Mouse (Mus musculus): ENCODE data around the gene Gm17455. TPM values are rescaled to one million over a fixed set of nuclear protein-coding genes. Genes with fewer than 3 reads are reported as not detected.

The Gm17455 gene
- total and polyA plus RNA-seq, 2 experiments from 2014 or later, result 8.9 to 19.4 TPM

DNA sequence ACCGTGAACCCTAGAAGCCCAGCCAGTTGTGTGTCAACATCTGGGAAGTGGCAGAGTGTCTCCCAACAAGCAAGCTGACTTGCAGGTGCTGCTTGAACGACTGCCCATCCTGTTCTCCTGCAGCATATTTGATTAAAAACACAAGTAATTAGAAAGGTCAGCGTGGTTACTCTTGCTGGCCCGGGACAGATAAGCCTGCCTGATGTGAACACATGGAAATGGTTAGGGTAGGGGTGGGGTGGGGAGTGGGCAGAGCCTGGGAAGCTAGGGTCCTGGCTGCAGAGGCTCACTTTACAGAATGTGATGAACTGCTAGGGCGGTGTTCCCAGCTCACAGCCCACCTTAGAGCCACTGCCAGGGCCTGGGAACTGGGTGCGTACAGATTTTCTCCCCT, 26.0 kb upstream of the Gm17455 start:
- no peaks in the 10 kb centered on the region for H3K27me3 ChIP-seq (ENCODE audit: insufficient read depth, low read length)
- no peaks in the 10 kb centered on the region for H3K9me3 ChIP-seq (ENCODE audit: low read length)
- H3K4me3 ChIP-seq (ENCODE audit: low read length), result no peak overlapping the region
- H3K4me1 ChIP-seq (ENCODE audit: insufficient read depth, low read length), result no peaks in the 10 kb centered on the region
- WGBS, result 79% methylated on average over 6 of the region's 6 CpGs
- no peak overlapping the region for H3K27ac ChIP-seq
- DNase-seq (ENCODE audit: low spot score) (no peak), ATAC-seq (no peak)
- no peak for TF ChIP-seq CTCF (IDR thresholded peaks at IDR 0.05; ENCODE audit: low read depth)
- no peak overlapping the region for H3K4me2 ChIP-seq (ENCODE audit: low read depth, low read length)
- H3K36me3 ChIP-seq (ENCODE audit: insufficient read depth, low read length), result no peaks in the 10 kb centered on the region
- no peak overlapping the region for H3K9ac ChIP-seq (replicated peaks; ENCODE audit: low read length)

DNA sequence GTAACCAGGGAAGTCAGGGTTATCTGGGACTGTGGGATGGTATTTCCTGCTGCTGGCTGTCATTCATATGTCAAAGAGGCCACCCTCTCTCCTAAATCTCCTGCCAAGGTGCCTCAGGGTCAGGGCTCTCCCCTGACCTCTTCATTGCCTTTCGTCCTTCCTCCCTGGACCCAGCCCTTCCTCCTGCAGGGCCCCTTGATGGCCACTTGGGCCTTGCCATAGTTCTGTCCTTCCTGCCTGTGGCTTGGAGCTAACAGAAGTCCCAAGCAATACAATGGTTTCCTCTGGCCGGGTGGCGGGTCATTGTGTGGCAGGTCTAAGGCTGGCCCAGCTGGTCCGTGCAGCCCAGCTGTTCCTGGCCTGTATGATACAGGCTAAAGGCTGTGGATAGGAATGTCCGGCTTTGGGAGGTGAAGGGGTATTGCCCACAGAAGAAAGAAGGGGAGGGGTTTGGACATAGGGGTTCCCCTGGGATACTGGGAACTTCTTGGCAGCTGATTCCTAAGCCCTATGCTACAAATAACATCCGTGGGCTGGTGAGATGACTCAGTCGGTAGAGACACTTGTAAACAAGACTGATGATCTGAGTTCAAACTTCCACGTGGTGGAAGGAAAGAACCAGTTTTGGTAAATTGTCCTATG, 25.5 kb upstream of the Gm17455 start:
- Histone ChIP-seq H3K27ac (no peak overlapping the region), H3K9ac (replicated peaks; ENCODE audit: low read length) (no peak overlapping the region), H3K9me3 (ENCODE audit: low read length) (no peaks in the 10 kb centered on the region), H3K36me3 (ENCODE audit: insufficient read depth, low read length) (no peaks in the 10 kb centered on the region), H3K4me2 (ENCODE audit: low read depth, low read length) (no peak overlapping the region), H3K27me3 (ENCODE audit: insufficient read depth, low read length) (no peaks in the 10 kb centered on the region), H3K4me3 (ENCODE audit: low read length) (no peak overlapping the region), H3K4me1 (ENCODE audit: insufficient read depth, low read length) (no peaks in the 10 kb centered on the region)
- ATAC-seq (no peak), DNase-seq (ENCODE audit: low spot score) (no peak)
- 54% methylated on average over 8 of the region's 8 CpGs for WGBS
- no peak for TF ChIP-seq CTCF (IDR thresholded peaks at IDR 0.05; ENCODE audit: low read depth)

DNA sequence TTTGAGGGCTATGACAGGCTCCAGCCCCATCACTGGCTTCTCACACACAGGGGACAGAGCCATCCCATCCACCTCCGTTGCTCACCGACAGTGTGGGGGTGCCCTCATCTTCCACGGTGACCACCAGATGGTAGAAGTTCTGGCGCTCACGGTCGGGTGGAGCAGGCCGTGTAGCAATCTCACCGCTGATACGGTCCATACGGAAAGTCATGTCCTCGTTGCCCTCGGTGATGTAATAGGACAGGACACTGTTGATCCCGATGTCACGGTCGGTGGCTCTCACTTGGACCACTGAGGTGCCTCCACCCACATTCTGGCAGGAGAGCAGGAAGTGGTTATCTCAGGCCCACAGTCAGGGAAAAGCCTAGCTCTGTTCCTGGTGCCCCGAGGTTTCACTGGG, 22.8 kb upstream of the Gm17455 start:
- Histone ChIP-seq H3K36me3 (ENCODE audit: insufficient read depth, low read length) (no peaks in the 10 kb centered on the region), H3K9me3 (ENCODE audit: low read length) (no peaks in the 10 kb centered on the region), H3K27me3 (ENCODE audit: insufficient read depth, low read length) (no peaks in the 10 kb centered on the region), H3K4me1 (ENCODE audit: insufficient read depth, low read length) (no peaks in the 10 kb centered on the region), H3K9ac (replicated peaks; ENCODE audit: low read length) (no peak overlapping the region), H3K4me3 (ENCODE audit: low read length) (no peak overlapping the region), H3K27ac (no peak overlapping the region), H3K4me2 (ENCODE audit: low read depth, low read length) (no peak overlapping the region)
- 81% methylated on average over 16 of the region's 16 CpGs for WGBS
- ATAC-seq (no peak; the same call in 1 of the 2 replicates), DNase-seq (ENCODE audit: low spot score) (no peak)
- no peak for TF ChIP-seq CTCF (IDR thresholded peaks at IDR 0.05; ENCODE audit: low read depth)

DNA sequence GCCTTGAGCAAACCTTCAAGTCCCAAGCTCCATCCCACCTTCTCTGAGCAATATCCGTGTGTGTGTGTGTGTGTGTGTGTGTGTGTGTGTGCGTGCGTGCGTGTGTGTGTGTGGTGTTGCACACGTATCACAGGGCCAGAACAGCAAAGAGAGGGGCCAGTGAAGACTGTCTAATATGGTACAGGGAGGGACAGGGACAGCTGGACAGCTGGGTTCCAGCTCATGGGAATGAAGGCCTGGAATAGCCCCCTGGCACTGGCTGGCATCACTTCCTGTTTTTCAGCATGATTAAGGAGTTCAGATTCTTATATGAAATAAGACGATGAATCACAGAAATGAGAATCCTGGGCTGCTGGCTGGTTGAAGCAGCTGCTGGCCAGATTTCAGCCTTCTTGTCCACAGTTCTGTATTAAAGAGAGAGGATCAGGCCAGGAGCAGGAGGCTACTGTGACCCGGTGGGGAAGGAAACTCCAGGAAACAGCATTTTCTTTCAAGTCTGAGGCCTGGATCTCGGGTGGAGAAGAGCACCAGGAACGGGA, 20.0 kb upstream of the Gm17455 start:
- 75% methylated on average over 9 of the region's 9 CpGs for WGBS
- no peaks in the 10 kb centered on the region for H3K9me3 ChIP-seq (ENCODE audit: low read length)
- H3K4me2 ChIP-seq (ENCODE audit: low read depth, low read length), result no peak overlapping the region
- no peak overlapping the region; the same call in 1 of the 2 replicates for H3K27ac ChIP-seq
- no peaks in the 10 kb centered on the region for H3K36me3 ChIP-seq (ENCODE audit: insufficient read depth, low read length)
- no peaks in the 10 kb centered on the region for H3K4me1 ChIP-seq (ENCODE audit: insufficient read depth, low read length)
- H3K4me3 ChIP-seq (ENCODE audit: low read length), result no peak overlapping the region
- no peak for DNase-seq (ENCODE audit: low spot score)
- H3K9ac ChIP-seq (replicated peaks; ENCODE audit: low read length), result no peak overlapping the region
- no peak for ATAC-seq
- H3K27me3 ChIP-seq (ENCODE audit: insufficient read depth, low read length), result no peaks in the 10 kb centered on the region
- TF ChIP-seq CTCF (IDR thresholded peaks at IDR 0.05; ENCODE audit: low read depth), result no peak

DNA sequence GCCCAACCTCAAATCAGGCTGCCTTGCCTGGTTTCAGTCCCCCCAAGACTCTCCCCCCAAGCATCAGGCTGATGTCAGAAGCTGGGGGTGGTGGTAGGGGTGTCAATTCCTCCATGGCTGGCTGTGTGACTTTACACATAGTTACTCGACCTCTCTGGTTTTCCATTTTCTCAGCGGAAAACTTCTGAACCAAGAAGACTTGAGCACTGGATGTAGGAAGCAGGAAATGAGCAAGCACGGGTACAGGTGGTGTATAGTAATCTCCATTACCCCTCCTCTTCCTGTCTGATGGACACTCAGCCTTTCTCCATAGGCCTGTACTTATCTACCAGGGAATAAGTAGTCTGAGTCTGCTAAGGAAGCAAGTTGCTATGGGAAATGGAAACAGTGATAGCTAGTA, 19.3 kb upstream of the Gm17455 start:
- H3K36me3 ChIP-seq (ENCODE audit: insufficient read depth, low read length), result no peaks in the 10 kb centered on the region
- no peaks in the 10 kb centered on the region for H3K4me1 ChIP-seq (ENCODE audit: insufficient read depth, low read length)
- no peak overlapping the region for H3K4me3 ChIP-seq (ENCODE audit: low read length)
- no peak for TF ChIP-seq CTCF (IDR thresholded peaks at IDR 0.05; ENCODE audit: low read depth)
- ATAC-seq, result no peak
- H3K4me2 ChIP-seq (ENCODE audit: low read depth, low read length), result no peak overlapping the region
- H3K27me3 ChIP-seq (ENCODE audit: insufficient read depth, low read length), result no peaks in the 10 kb centered on the region
- no peak overlapping the region for H3K27ac ChIP-seq
- no peak overlapping the region for H3K9ac ChIP-seq (replicated peaks; ENCODE audit: low read length)
- DNase-seq (ENCODE audit: low spot score), result no peak
- whole genome bisulfite sequencing, result 74% methylated on average over 3 of the region's 3 CpGs
- H3K9me3 ChIP-seq (ENCODE audit: low read length), result no peaks in the 10 kb centered on the region

DNA sequence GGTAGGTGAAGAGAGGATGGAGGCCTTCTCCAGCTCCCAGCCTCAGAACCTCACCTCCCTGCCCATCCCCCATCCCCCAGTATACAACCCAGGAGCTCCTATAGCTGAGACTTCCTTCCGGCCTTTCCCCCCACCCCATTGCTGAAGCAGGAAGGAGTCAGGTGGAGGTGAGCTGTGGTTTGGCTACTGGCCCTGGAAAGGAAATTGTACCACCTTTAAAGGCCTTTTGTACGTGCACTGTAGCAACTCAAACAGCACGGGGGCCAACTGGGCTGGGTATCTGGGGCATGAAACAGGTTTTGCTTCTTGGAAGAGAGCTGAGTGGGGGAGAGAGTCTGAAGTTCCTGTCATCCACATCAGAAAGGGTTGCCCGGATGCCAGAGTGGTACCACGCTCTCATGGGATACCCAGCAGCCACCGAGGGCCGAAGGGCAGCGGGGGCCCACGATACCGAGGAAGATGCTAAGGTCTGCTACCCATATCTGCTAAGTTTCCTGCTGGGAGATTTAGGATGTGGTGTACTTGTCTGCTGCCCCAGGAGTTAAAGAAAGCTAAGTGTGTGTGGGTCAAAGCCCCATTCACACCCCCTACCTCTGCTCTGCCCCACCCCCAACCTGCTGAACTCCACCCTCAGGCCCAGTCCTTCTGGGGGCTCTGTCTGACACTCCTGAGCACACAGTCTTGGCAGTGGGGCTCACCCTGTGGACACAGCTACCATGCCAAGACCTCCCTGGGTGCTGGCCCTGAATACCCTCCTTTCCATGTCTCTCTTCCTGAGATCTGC, 18.2 kb upstream of the Gm17455 start:
- Histone ChIP-seq H3K36me3 (ENCODE audit: insufficient read depth, low read length) (no peaks in the 10 kb centered on the region), H3K27ac (no peak overlapping the region), H3K9ac (replicated peaks; ENCODE audit: low read length) (no peak overlapping the region), H3K9me3 (ENCODE audit: low read length) (no peaks in the 10 kb centered on the region), H3K4me3 (ENCODE audit: low read length) (no peak overlapping the region), H3K4me2 (ENCODE audit: low read depth, low read length) (no peak overlapping the region), H3K4me1 (ENCODE audit: insufficient read depth, low read length) (no peaks in the 10 kb centered on the region), H3K27me3 (ENCODE audit: insufficient read depth, low read length) (no peaks in the 10 kb centered on the region)
- TF ChIP-seq CTCF (IDR thresholded peaks at IDR 0.05; ENCODE audit: low read depth), result no peak
- 76% methylated on average over 10 of the region's 10 CpGs for WGBS
- DNase-seq (ENCODE audit: low spot score) (no peak), ATAC-seq (no peak)

DNA sequence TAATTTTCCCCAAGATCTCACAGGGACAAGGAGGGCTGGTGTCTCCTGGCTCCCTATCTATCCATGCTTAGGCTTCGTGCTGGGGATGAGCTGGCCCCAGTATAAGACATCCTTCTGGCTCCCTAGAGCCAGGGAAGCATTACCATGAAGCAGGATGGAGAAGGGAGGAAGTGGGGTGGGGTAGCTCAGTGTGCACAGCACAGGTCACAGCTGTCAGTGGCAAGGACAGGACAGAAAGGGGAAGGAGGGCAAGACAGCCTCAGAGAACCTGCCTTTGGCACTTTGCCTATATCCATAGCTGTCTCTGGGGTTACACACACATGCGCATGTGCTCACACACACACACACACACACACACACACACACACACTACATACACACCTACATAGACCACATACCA, 11.2 kb upstream of the Gm17455 start:
- H3K36me3 ChIP-seq (ENCODE audit: insufficient read depth, low read length), result no peaks in the 10 kb centered on the region
- no peaks in the 10 kb centered on the region for H3K27me3 ChIP-seq (ENCODE audit: insufficient read depth, low read length)
- H3K27ac ChIP-seq, result no peak overlapping the region
- 81% methylated on average over 2 of the region's 2 CpGs for WGBS
- no peak overlapping the region for H3K4me2 ChIP-seq (ENCODE audit: low read depth, low read length)
- no peaks in the 10 kb centered on the region for H3K9me3 ChIP-seq (ENCODE audit: low read length)
- H3K4me1 ChIP-seq (ENCODE audit: insufficient read depth, low read length), result no peaks in the 10 kb centered on the region
- no peak overlapping the region for H3K4me3 ChIP-seq (ENCODE audit: low read length)
- H3K9ac ChIP-seq (replicated peaks; ENCODE audit: low read length), result no peak overlapping the region
- ATAC-seq (no peak), DNase-seq (ENCODE audit: low spot score) (no peak)
- no peak for TF ChIP-seq CTCF (IDR thresholded peaks at IDR 0.05; ENCODE audit: low read depth)

Measured in hindbrain, postnatal 0 days (tissue).